Mouse (Mus musculus): ENCODE measurements around the gene Cx3cl1. TPM values are rescaled to one million over a fixed set of nuclear protein-coding genes. Genes with fewer than 3 reads are reported as not detected.
A peak's percentile ranks its signal among the peaks of the same experiment; 100 is the strongest.

Gene Cx3cl1
- total RNA-seq, 2 experiments from 2014 or later, result 396 to 397 TPM

GRCm38 (mm10) chr8:94778895-94779533, 7.2 kb downstream of the Cx3cl1 start:
- Histone ChIP-seq H3K4me3 (no peak overlapping the region), H3K27ac (peak overlapping the region; percentile 32; the same call in 1 of the 2 replicates)
- DNase-seq (ENCODE audit: low spot score in 2 of 2), result no peak
- no peak for TF ChIP-seq CTCF (conservative IDR thresholded peaks at IDR 0.05)

GRCm38 (mm10) chr8:94779534-94780294, 7.9 kb downstream of the Cx3cl1 start:
- H3K27ac ChIP-seq, result no peak overlapping the region
- H3K4me3 ChIP-seq, result no peak overlapping the region
- no peak for TF ChIP-seq CTCF (conservative IDR thresholded peaks at IDR 0.05)
- no peak for DNase-seq (ENCODE audit: low spot score in 2 of 2)

DNA sequence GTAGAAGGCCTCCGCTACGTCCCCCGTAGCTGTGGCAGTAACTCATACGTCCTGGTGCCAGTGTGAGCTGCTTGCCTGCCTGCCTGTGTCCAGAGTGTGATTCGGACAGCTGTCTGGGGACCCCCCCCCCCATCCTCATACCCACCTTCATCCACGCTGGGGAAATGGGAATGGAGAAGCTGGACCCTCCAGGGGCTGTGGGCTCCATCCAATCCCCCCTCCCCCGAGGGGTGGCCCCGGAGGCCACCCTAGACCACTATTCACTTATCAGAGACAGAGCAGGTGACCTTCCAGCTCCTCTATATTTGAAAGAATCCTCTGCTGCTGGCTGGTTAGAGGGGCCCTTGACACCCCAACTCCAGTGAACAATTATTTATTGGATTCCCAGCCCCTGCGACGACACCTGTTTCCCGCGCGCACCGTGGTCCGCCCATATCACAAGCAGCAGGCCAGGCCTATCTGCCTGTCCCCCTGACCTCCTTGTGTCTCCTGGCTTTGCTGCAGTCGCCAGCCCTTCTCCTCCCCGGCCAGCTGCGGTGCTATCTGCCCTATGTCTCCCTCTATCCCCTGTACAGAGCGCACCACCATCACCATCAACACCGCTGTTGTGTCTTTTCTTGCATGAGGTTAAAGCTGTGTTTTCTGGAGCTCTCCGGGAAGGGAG, 8.8 kb downstream of the Cx3cl1 start:
- DNase-seq (ENCODE audit: low spot score in 2 of 2), result no peak
- H3K4me3 ChIP-seq, result no peak overlapping the region
- no peak for TF ChIP-seq CTCF (conservative IDR thresholded peaks at IDR 0.05)
- H3K27ac ChIP-seq, result no peak overlapping the region

DNA sequence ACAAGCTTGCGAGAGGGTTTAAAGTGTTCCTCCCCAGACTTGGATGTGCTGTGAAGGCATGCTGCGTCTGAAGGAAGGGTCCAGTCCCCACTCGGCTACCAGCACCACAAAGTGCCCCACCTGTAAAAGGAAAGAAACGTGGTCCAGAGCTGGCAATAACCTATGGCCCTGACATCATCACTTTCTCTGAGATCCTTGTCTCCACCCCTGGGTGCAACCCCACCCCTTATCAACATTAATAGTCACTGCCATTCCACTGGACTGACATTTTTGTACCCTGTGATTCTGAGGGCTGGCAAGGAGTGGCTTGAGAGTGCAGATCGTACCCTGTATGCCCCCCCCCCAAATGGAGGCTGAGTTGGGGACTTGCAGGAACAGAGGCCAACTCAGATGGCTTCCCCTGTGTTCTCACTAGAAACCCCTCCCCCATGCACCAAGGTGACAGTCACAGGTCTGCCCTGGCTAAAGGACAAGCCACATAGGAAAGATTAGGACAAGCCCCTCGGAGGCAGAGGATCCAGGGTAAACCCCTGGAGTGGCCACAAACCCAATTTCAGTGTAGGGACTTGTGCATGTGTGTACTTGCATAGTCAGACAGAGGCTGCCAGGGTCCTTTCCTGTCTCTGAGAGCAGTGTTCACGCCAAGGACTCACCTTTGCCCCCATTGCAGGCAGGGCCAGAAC, 9.5 kb downstream of the Cx3cl1 start:
- TF ChIP-seq CTCF (conservative IDR thresholded peaks at IDR 0.05), result no peak
- H3K27ac ChIP-seq, result no peak overlapping the region
- no peak for DNase-seq (ENCODE audit: low spot score in 2 of 2)
- H3K4me3 ChIP-seq, result no peak overlapping the region

DNA sequence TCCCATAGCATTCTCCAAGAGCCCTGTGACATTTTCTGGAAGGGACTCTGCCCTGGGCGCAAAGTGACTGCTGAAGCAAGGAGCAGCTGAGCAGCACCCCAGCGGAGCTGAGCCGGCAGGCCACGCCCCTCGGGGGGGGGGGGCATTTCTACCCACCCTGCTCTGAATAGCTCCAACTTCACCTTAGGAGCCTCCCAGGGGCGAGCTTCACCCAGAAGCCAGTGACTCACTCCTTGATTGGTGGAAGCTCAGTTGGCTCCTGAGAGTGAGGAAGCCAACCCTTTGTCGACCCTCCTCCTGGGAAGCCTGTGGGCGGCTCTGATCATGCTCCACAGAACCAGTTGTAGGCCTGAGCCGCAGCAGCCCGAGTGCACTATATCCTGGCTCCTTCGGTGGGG, 10.0 kb downstream of the Cx3cl1 start:
- DNase-seq (ENCODE audit: low spot score in 2 of 2), result no peak
- TF ChIP-seq CTCF (conservative IDR thresholded peaks at IDR 0.05), result no peak
- H3K4me3 ChIP-seq, result no peak overlapping the region
- no peak overlapping the region for H3K27ac ChIP-seq

GRCm38 (mm10) chr8:94783890-94784289, 12.1 kb downstream of the Cx3cl1 start:
- no peak for TF ChIP-seq CTCF (conservative IDR thresholded peaks at IDR 0.05)
- DNase-seq (ENCODE audit: low spot score in 2 of 2), result no peak
- Histone ChIP-seq H3K4me3 (no peak overlapping the region), H3K27ac (no peak overlapping the region)

- Histone ChIP-seq H3K27ac (no peak overlapping the region), H3K4me3 (no peak overlapping the region)
- TF ChIP-seq CTCF (conservative IDR thresholded peaks at IDR 0.05), result peak; percentile 72
- DNase-seq (ENCODE audit: low spot score in 2 of 2), result no peak
These were observed 13.6 kb downstream of the Cx3cl1 start for GRCm38 (mm10) chr8:94785247-94785985.

- H3K4me3 ChIP-seq, result no peak overlapping the region
- no peak for TF ChIP-seq CTCF (conservative IDR thresholded peaks at IDR 0.05)
- DNase-seq (ENCODE audit: low spot score in 2 of 2), result no peak
These were observed 14.3 kb downstream of the Cx3cl1 start for GRCm38 (mm10) chr8:94785995-94786595.

GRCm38 (mm10) chr8:94787524-94788501, 16.0 kb downstream of the Cx3cl1 start:
- H3K4me3 ChIP-seq, result no peak overlapping the region
- no peak for DNase-seq (ENCODE audit: low spot score in 2 of 2)
- H3K27ac ChIP-seq, result no peak overlapping the region
- no peak for TF ChIP-seq CTCF (conservative IDR thresholded peaks at IDR 0.05)

More at GRCm38 (mm10) chr8:94785995-94786595, 14.3 kb downstream of the Cx3cl1 start:
- H3K27ac ChIP-seq, result no peak overlapping the region

DNA sequence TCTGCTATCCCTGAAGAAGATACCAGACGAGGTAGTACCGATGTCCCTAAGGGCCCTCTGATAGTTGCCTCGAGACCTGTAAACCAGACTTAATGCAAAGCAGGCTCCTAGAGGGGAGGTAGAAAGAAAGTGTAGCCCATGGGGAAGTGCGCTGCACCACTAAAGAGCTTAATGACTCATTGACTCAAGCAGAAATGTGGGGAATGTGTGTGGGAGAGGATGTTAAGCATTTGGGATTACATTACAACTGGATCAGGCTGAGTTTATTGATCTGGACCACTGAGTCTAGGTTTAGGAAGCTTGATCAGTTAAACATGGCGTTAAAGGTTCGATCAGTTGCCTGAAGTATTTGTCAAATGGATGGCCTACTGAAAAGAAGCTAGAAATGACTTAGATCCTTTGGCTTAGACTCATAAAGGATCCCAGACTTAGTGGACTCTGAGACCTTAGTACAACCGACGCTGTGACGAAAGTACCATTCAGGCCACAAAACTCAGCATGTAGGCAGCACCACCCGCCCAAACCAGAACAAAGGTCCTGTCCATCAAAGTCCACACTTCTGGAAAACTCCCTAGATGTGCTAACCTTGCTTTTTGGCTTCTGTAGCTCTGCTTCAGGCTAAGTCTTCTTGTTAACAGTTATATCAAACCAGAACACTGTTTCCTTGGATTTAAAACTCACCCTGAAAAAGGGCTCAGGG, 17.6 kb downstream of the Cx3cl1 start:
- no peak overlapping the region for H3K4me3 ChIP-seq
- TF ChIP-seq CTCF (conservative IDR thresholded peaks at IDR 0.05), result no peak
- H3K27ac ChIP-seq, result no peak overlapping the region
- no peak for DNase-seq (ENCODE audit: low spot score in 2 of 2)

Measured in layer of hippocampus, adult 2 months (tissue).